Mouse (Mus musculus) CH12.LX (cell line): ENCODE measurements at regions not wholly inside any gene's neighbourhood (a gene's known extent, or its start where the extent isn't known, plus 50 kb on each side); places are given as distances from the start of the nearest gene placed in this dataset.

Experiments used
- DNase-seq: peaks from one replicate; pipeline ENCODE4 v3.0.0-alpha.2; 2013; ENCODE audit errors: extremely low read depth
- H3K27ac ChIP-seq: 2 replicates; pipeline ENCODE4 v1.5.1; 2012; ENCODE audit warnings: low read depth, mild to moderate bottlenecking, control low read depth, moderate library complexity; ENCODE audit not compliant: insufficient read depth
- H3K27me3 ChIP-seq: replicated peaks from 2 replicates; pipeline ENCODE3; 2012; ENCODE audit warnings: inconsistent platforms
- H3K36me3 ChIP-seq, 2 experiments: replicated peaks in 1 of 2; 2 replicates each; pipeline versions ENCODE3 to v1.6.1; 2012; ENCODE audit warnings: inconsistent platforms in 1 of 2, low read length in 1 of 2, mild to moderate bottlenecking in 1 of 2, mixed read lengths in 1 of 2, moderate library complexity in 1 of 2; ENCODE audit not compliant: control insufficient read depth in 1 of 2, insufficient read depth in 1 of 2
- H3K4me1 ChIP-seq, 2 experiments: 2 replicates each; pipeline ENCODE4 v1.6.1; 2012; ENCODE audit warnings: inconsistent platforms in 1 of 2, moderate library complexity in 1 of 2; ENCODE audit not compliant: insufficient read depth in 2 of 2, control insufficient read depth in 1 of 2
- H3K4me2 ChIP-seq: 2 replicates; pipeline ENCODE4 v1.6.1; 2012; ENCODE audit warnings: low read depth, mild to moderate bottlenecking, control low read depth; ENCODE audit not compliant: poor library complexity, insufficient read depth, severe bottlenecking
- H3K4me3 ChIP-seq, 3 experiments: fragments of 150-350 bp in 1 of 3; sonication (generic) in 1 of 3; replicated peaks in 1 of 3; 2 replicates each; pipeline versions ENCODE3 to v1.5.1; 2011 to 2012; ENCODE audit warnings: low read depth in 2 of 3, low read length in 2 of 3, mild to moderate bottlenecking in 2 of 3, moderate library complexity in 2 of 3, control low read depth in 1 of 3, improper control_type of control experiment in 1 of 3, inconsistent platforms in 1 of 3, mixed read lengths in 1 of 3; ENCODE audit not compliant: poor library complexity in 1 of 3
- H3K79me2 ChIP-seq: replicated peaks from 2 replicates; pipeline ENCODE4 v1.6.1; 2012; ENCODE audit warnings: mild to moderate bottlenecking, moderate library complexity; ENCODE audit not compliant: control insufficient read depth, poor library complexity, insufficient read depth, severe bottlenecking; ENCODE audit errors: extremely low read depth
- H3K9ac ChIP-seq: 2 replicates; pipeline ENCODE4 v1.6.1; 2012; ENCODE audit warnings: low read depth, mild to moderate bottlenecking, control low read depth, moderate library complexity; ENCODE audit not compliant: insufficient read depth
- H3K9me3 ChIP-seq: replicated peaks from 2 replicates; pipeline ENCODE3; 2012; ENCODE audit warnings: low read length, inconsistent platforms, mixed read lengths
- BHLHE40 ChIP-seq: IDR thresholded peaks from 2 replicates; pipeline ENCODE4 v1.6.1; 2011; ENCODE audit warnings: mild to moderate bottlenecking, low read depth, low read length, improper control_type of control experiment
- CTCF ChIP-seq, 2 experiments: IDR thresholded peaks in 1 of 2; conservative IDR thresholded peaks in 1 of 2; 2 replicates each; pipeline ENCODE4 v1.5.1; 2011 to 2012; ENCODE audit warnings: low read depth in 2 of 2, low read length in 2 of 2, improper control_type of control experiment in 1 of 2, inconsistent platforms in 1 of 2, mild to moderate bottlenecking in 1 of 2, moderate library complexity in 1 of 2
- ELF1 ChIP-seq: IDR thresholded peaks from 2 replicates; pipeline ENCODE4 v1.6.1; 2014; ENCODE audit warnings: low read depth, mild to moderate bottlenecking, inconsistent platforms, low read length, improper control_type of control experiment
- ETS1 ChIP-seq: conservative IDR thresholded peaks from 2 replicates; pipeline ENCODE4 v1.6.1; 2012; ENCODE audit warnings: low read depth, mild to moderate bottlenecking, inconsistent platforms, low read length, improper control_type of control experiment, moderate library complexity
- GABPA ChIP-seq: IDR thresholded peaks from 2 replicates; pipeline ENCODE4 v1.6.1; 2012; ENCODE audit warnings: low read depth, low read length, improper control_type of control experiment, inconsistent platforms; ENCODE audit not compliant: insufficient replicate concordance
- JUN ChIP-seq: IDR thresholded peaks from 2 replicates; pipeline ENCODE4 v1.6.1; 2011; ENCODE audit warnings: low read depth, mild to moderate bottlenecking, low read length, improper control_type of control experiment, moderate library complexity; ENCODE audit not compliant: insufficient read depth
- KAT2A ChIP-seq: IDR thresholded peaks from 2 replicates; pipeline ENCODE4 v1.6.1; 2012; ENCODE audit warnings: low read length, improper control_type of control experiment, inconsistent platforms; ENCODE audit not compliant: insufficient replicate concordance
- MAFK ChIP-seq: IDR thresholded peaks from 2 replicates; pipeline ENCODE4 v1.6.1; 2011; ENCODE audit warnings: low read length, improper control_type of control experiment; ENCODE audit not compliant: insufficient replicate concordance
- MAZ ChIP-seq: IDR thresholded peaks from 2 replicates; pipeline ENCODE4 v1.6.1; 2012; ENCODE audit warnings: low read depth, mild to moderate bottlenecking, inconsistent platforms, low read length, improper control_type of control experiment, moderate library complexity
- MYC ChIP-seq: IDR thresholded peaks from 2 replicates; pipeline ENCODE4 v1.6.1; 2011; ENCODE audit warnings: low read depth, mild to moderate bottlenecking, improper control_type of control experiment, low read length
- POLR2A ChIP-seq: IDR thresholded peaks from 2 replicates; pipeline ENCODE4 v1.6.1; 2011; ENCODE audit warnings: low read depth, mild to moderate bottlenecking, improper control_type of control experiment, low read length
- RAD21 ChIP-seq: IDR thresholded peaks from 2 replicates; pipeline ENCODE4 v1.6.1; 2011; ENCODE audit warnings: low read depth, mild to moderate bottlenecking, low read length, improper control_type of control experiment, moderate library complexity
- RCOR1 ChIP-seq: conservative IDR thresholded peaks from 2 replicates; pipeline ENCODE4 v1.6.1; 2012; ENCODE audit warnings: low read depth, mild to moderate bottlenecking, inconsistent platforms, low read length, improper control_type of control experiment
- SIN3A ChIP-seq: IDR thresholded peaks from 2 replicates; pipeline ENCODE4 v1.6.1; 2012; ENCODE audit warnings: low read length, improper control_type of control experiment, inconsistent platforms
- TBP ChIP-seq: conservative IDR thresholded peaks from 2 replicates; pipeline ENCODE4 v1.6.1; 2011; ENCODE audit warnings: low read depth, low read length, improper control_type of control experiment
- TCF12 ChIP-seq: IDR thresholded peaks from 2 replicates; pipeline ENCODE4 v1.6.1; 2014; ENCODE audit warnings: low read depth, mild to moderate bottlenecking, inconsistent platforms, low read length, improper control_type of control experiment
- UBTF ChIP-seq: IDR thresholded peaks from 2 replicates; pipeline ENCODE4 v1.6.1; 2012; ENCODE audit warnings: low read depth, mild to moderate bottlenecking, inconsistent platforms, low read length, improper control_type of control experiment, moderate library complexity
- USF2 ChIP-seq: conservative IDR thresholded peaks from 2 replicates; pipeline ENCODE4 v1.6.1; 2011; ENCODE audit warnings: low read depth, low read length, improper control_type of control experiment
- ZC3H11A ChIP-seq: IDR thresholded peaks from 2 replicates; pipeline ENCODE4 v1.6.1; 2012; ENCODE audit warnings: low read depth, mild to moderate bottlenecking, inconsistent platforms, low read length, improper control_type of control experiment
- ZKSCAN1 ChIP-seq: IDR thresholded peaks from 2 replicates; pipeline ENCODE4 v1.6.1; 2012; ENCODE audit warnings: low read depth, inconsistent platforms, low read length, improper control_type of control experiment, borderline replicate concordance
- ZNF384 ChIP-seq: IDR thresholded peaks from 2 replicates; pipeline ENCODE4 v1.6.1; 2012; ENCODE audit warnings: low read depth, low read length, improper control_type of control experiment, inconsistent platforms
- dilution Hi-C: fragments of 300-500 bp; cut with MboI; formaldehyde crosslinking; loops from 2 replicates; pipeline ENCODE4 v1.14.3; 2020; ENCODE audit warnings: low sequenced_read_pairs; ENCODE audit not compliant: extremely low pct_unique_long_range_greater_than_20kb, extremely low pct_ligation_motif_present
- in situ Hi-C: fragments of 300-500 bp; cut with MboI; formaldehyde crosslinking; loops from 3 replicates; pipeline ENCODE4 v1.14.3; 2019; ENCODE audit warnings: low sequenced_read_pairs, low pct_ligation_motif_present, low pct_unique_long_range_greater_than_20kb, mixed read lengths

GRCm38 (mm10) chr9:72198976-72199375 lies 75.7 kb upstream of the Zfp280d start:
- H3K27ac ChIP-seq: no peak overlapping the region
- no peaks in the 10 kb centered on the region for H3K27me3 ChIP-seq
- peaks cover 3% of the 10 kb centered on the region for H3K9me3 ChIP-seq
- no peaks in the 10 kb centered on the region for H3K4me1 ChIP-seq
- H3K79me2 ChIP-seq: no peaks in the 10 kb centered on the region
- H3K4me2 ChIP-seq: no peak overlapping the region
- no peak for TF ChIP-seq POLR2A
- no peak for TF ChIP-seq ZNF384
- TF ChIP-seq USF2: no peak
- TF ChIP-seq ELF1: no peak
- TF ChIP-seq CTCF (conservative IDR thresholded peaks at IDR 0.05 in 1 of 2, IDR thresholded peaks at IDR 0.05 in 1 of 2; ENCODE audit: low read depth in 2 of 2, low read length in 2 of 2): no peak
- TF ChIP-seq BHLHE40: no peak
- no peak for TF ChIP-seq RAD21
- TF ChIP-seq MAZ: no peak
- no peak for TF ChIP-seq SIN3A
- TF ChIP-seq TBP: no peak
- TF ChIP-seq ZKSCAN1: no peak
- TF ChIP-seq TCF12: no peak
- no peak for TF ChIP-seq UBTF
- no peak for TF ChIP-seq GABPA
- no peak for TF ChIP-seq ETS1
- no peak for TF ChIP-seq RCOR1
- TF ChIP-seq MAFK: no peak
- TF ChIP-seq JUN: no peak
- no peak overlapping the region for H3K4me3 ChIP-seq
- no peak overlapping the region for H3K9ac ChIP-seq
- H3K36me3 ChIP-seq: no peaks in the 10 kb centered on the region
- no peak for DNase-seq
- dilution Hi-C loops (no loop called here), in situ Hi-C loops (loop anchor here (5.0 to 10.0 kb wide), 2 partner anchors 208 to 554 kb away; no protein-coding TSS in a partner anchor)

GRCm38 (mm10) chr9:72204357-72204905 lies 70.2 kb upstream of the Zfp280d start:
- in situ Hi-C loops: no loop called here
- dilution Hi-C loops: no loop called here
- TF ChIP-seq MYC (no peak), CTCF (conservative IDR thresholded peaks at IDR 0.05 in 1 of 2, IDR thresholded peaks at IDR 0.05 in 1 of 2; ENCODE audit: low read depth in 2 of 2, low read length in 2 of 2) (no peak), KAT2A (no peak), SIN3A (no peak), ZC3H11A (no peak)

More at GRCm38 (mm10) chr9:72204357-72204905, 70.2 kb upstream of the Zfp280d start:
- Histone ChIP-seq H3K79me2 (no peaks in the 10 kb centered on the region), H3K27me3 (no peaks in the 10 kb centered on the region), H3K27ac (no peak overlapping the region), H3K9me3 (no peaks in the 10 kb centered on the region), H3K9ac (no peak overlapping the region), H3K4me1 (no peaks in the 10 kb centered on the region), H3K4me3 (no peak overlapping the region), H3K36me3 (no peaks in the 10 kb centered on the region), H3K4me2 (no peak overlapping the region)
- DNase-seq: no peak
